Mouse (Mus musculus) MEL (cell line): ENCODE results near the gene Gtf2ird1. TPM values are rescaled to one million over a fixed set of nuclear protein-coding genes. Genes with fewer than 3 reads are reported as not detected.

Experiments used
- DNase-seq: peaks from one replicate; pipeline ENCODE4 v3.0.0; 2011; ENCODE audit warnings: low read depth, low spot score
- H3K27ac ChIP-seq: 2 replicates; pipeline ENCODE4 v1.5.1; 2012; ENCODE audit warnings: low read depth, mild to moderate bottlenecking, control low read depth, low read length, moderate library complexity; ENCODE audit not compliant: control insufficient read depth
- H3K27me3 ChIP-seq, 2 experiments: fragments of 150-350 bp in 1 of 2; sonication (generic) in 1 of 2; 2 replicates each; pipeline ENCODE4 v1.6.1; 2012; ENCODE audit warnings: low read length in 2 of 2, mild to moderate bottlenecking in 2 of 2, improper control_type of control experiment in 1 of 2, moderate library complexity in 1 of 2; ENCODE audit not compliant: insufficient read depth in 2 of 2, control insufficient read depth in 1 of 2
- H3K36me3 ChIP-seq, 2 experiments: 2 replicates each; pipeline ENCODE4 v1.6.1; 2012 to 2014; ENCODE audit warnings: low read length in 2 of 2, improper control_type of control experiment in 1 of 2, inconsistent platforms in 1 of 2, mild to moderate bottlenecking in 1 of 2; ENCODE audit not compliant: insufficient read depth in 2 of 2, control insufficient read depth in 1 of 2
- H3K4me1 ChIP-seq, 2 experiments: fragments of 150-350 bp in 1 of 2; sonication (generic) in 1 of 2; 2 replicates each; pipeline ENCODE4 v1.6.1; 2012; ENCODE audit warnings: low read length in 2 of 2, improper control_type of control experiment in 1 of 2, mild to moderate bottlenecking in 1 of 2; ENCODE audit not compliant: insufficient read depth in 2 of 2, control insufficient read depth in 1 of 2
- H3K4me3 ChIP-seq, 2 experiments: fragments of 150-350 bp in 1 of 2; sonication (generic) in 1 of 2; 2 replicates each; pipeline ENCODE4 v1.5.1; 2012; ENCODE audit warnings: low read depth in 2 of 2, low read length in 2 of 2, mild to moderate bottlenecking in 2 of 2, moderate library complexity in 2 of 2, control low read depth in 1 of 2, improper control_type of control experiment in 1 of 2; ENCODE audit not compliant: control insufficient read depth in 1 of 2, insufficient read depth in 1 of 2
- H3K79me2 ChIP-seq: 2 replicates; pipeline ENCODE4 v1.6.1; 2012; ENCODE audit warnings: mild to moderate bottlenecking, low read length, moderate library complexity; ENCODE audit not compliant: control insufficient read depth, poor library complexity, insufficient read depth
- H3K9ac ChIP-seq: 2 replicates; pipeline ENCODE4 v1.6.1; 2012; ENCODE audit warnings: low read depth, mild to moderate bottlenecking, control low read depth, low read length, moderate library complexity; ENCODE audit not compliant: control insufficient read depth, poor library complexity, severe bottlenecking
- H3K9me3 ChIP-seq: fragments of 150-350 bp; sonication (generic); replicated peaks from 2 replicates; pipeline ENCODE4 v1.6.1; 2012; ENCODE audit warnings: mild to moderate bottlenecking, low read length, improper control_type of control experiment, moderate library complexity; ENCODE audit not compliant: insufficient read depth
- CHD1 ChIP-seq: IDR thresholded peaks from 2 replicates; pipeline ENCODE4 v1.6.1; 2012; ENCODE audit warnings: low read depth, mild to moderate bottlenecking, inconsistent platforms, low read length, improper control_type of control experiment
- CHD2 ChIP-seq: IDR thresholded peaks from 2 replicates; pipeline ENCODE4 v1.6.1; 2011; ENCODE audit warnings: low read length, improper control_type of control experiment
- CTCF ChIP-seq, 3 experiments: IDR thresholded peaks in 2 of 3; conservative IDR thresholded peaks in 1 of 3; 2 replicates each; pipeline ENCODE4 v1.5.1; 2011 to 2012; ENCODE audit warnings: low read length in 3 of 3, low read depth in 2 of 3, mild to moderate bottlenecking in 2 of 3, improper control_type of control experiment in 1 of 3, inconsistent platforms in 1 of 3, mixed read lengths in 1 of 3, moderate library complexity in 1 of 3; ENCODE audit not compliant: control insufficient read depth in 1 of 3, insufficient read depth in 1 of 3, poor library complexity in 1 of 3, severe bottlenecking in 1 of 3
- E2F4 ChIP-seq: IDR thresholded peaks from 2 replicates; pipeline ENCODE4 v1.6.1; 2011; ENCODE audit warnings: low read depth, low read length, improper control_type of control experiment, borderline replicate concordance
- ELF1 ChIP-seq: IDR thresholded peaks from 2 replicates; pipeline ENCODE4 v1.6.1; 2014; ENCODE audit warnings: low read depth, mild to moderate bottlenecking, inconsistent platforms, low read length, improper control_type of control experiment, moderate library complexity
- EP300 ChIP-seq, 2 experiments: IDR thresholded peaks; 2 replicates each; pipeline ENCODE4 v1.6.1; 2011; ENCODE audit warnings: improper control_type of control experiment in 2 of 2, low read length in 2 of 2, low read depth in 1 of 2, mild to moderate bottlenecking in 1 of 2
- GABPA ChIP-seq: IDR thresholded peaks from 2 replicates; pipeline ENCODE4 v1.6.1; 2012; ENCODE audit warnings: low read depth, mild to moderate bottlenecking, inconsistent platforms, low read length, improper control_type of control experiment, moderate library complexity
- GATA1 ChIP-seq: IDR thresholded peaks from 2 replicates; pipeline ENCODE4 v1.6.1; 2011; ENCODE audit warnings: low read depth, low read length, improper control_type of control experiment
- MAFK ChIP-seq: IDR thresholded peaks from 2 replicates; pipeline ENCODE4 v1.6.1; 2011; ENCODE audit warnings: low read depth, mild to moderate bottlenecking, low read length, improper control_type of control experiment, borderline replicate concordance
- MAZ ChIP-seq: IDR thresholded peaks from 2 replicates; pipeline ENCODE4 v1.6.1; 2012; ENCODE audit warnings: low read depth, mild to moderate bottlenecking, inconsistent platforms, low read length, improper control_type of control experiment
- MEF2A ChIP-seq: IDR thresholded peaks from 2 replicates; pipeline ENCODE4 v1.6.1; 2014; ENCODE audit warnings: low read depth, mild to moderate bottlenecking, inconsistent platforms, low read length, improper control_type of control experiment; ENCODE audit not compliant: poor library complexity, insufficient replicate concordance, severe bottlenecking; ENCODE audit errors: extremely low read depth
- MYB ChIP-seq: IDR thresholded peaks from 2 replicates; pipeline ENCODE4 v1.6.1; 2011; ENCODE audit warnings: mild to moderate bottlenecking, low read depth, low read length, improper control_type of control experiment
- POLR2AphosphoS5 ChIP-seq: IDR thresholded peaks from 2 replicates; pipeline ENCODE4 v1.6.1; 2012; ENCODE audit warnings: low read depth, borderline replicate concordance, mild to moderate bottlenecking, inconsistent platforms, low read length, moderate library complexity, mixed read lengths
- RAD21 ChIP-seq: IDR thresholded peaks from 2 replicates; pipeline ENCODE4 v1.6.1; 2011; ENCODE audit warnings: mild to moderate bottlenecking, low read depth, low read length, improper control_type of control experiment
- RCOR1 ChIP-seq: IDR thresholded peaks from 2 replicates; pipeline ENCODE4 v1.6.1; 2012; ENCODE audit warnings: low read depth, mild to moderate bottlenecking, inconsistent platforms, low read length, improper control_type of control experiment
- TAL1 ChIP-seq: IDR thresholded peaks from 2 replicates; pipeline ENCODE4 v1.6.1; 2012; ENCODE audit warnings: mild to moderate bottlenecking, inconsistent platforms, low read length, moderate library complexity, mixed read lengths
- USF1 ChIP-seq: IDR thresholded peaks from 2 replicates; pipeline ENCODE4 v1.6.1; 2014; ENCODE audit warnings: low read depth, mild to moderate bottlenecking, inconsistent platforms, low read length, improper control_type of control experiment, moderate library complexity
- USF2 ChIP-seq, 2 experiments: IDR thresholded peaks; 2 replicates each; pipeline ENCODE4 v1.6.1; 2011 to 2012; ENCODE audit warnings: improper control_type of control experiment in 2 of 2, low read length in 2 of 2, borderline replicate concordance in 1 of 2, inconsistent platforms in 1 of 2, low read depth in 1 of 2, mild to moderate bottlenecking in 1 of 2; ENCODE audit not compliant: insufficient read depth in 1 of 2
- ZNF384 ChIP-seq: IDR thresholded peaks from 2 replicates; pipeline ENCODE4 v1.6.1; 2012; ENCODE audit warnings: low read depth, mild to moderate bottlenecking, inconsistent platforms, low read length, improper control_type of control experiment
- polyA plus RNA-seq, 2 experiments: library from polyadenylated mRNA; stranded (reverse) in 1 of 2; unstranded in 1 of 2; fragments of >175 nt in 1 of 2; fragments of >200 nt in 1 of 2; gene quantifications; 2 replicates each; pipeline versions ENCODE4 v1.2.1 to v1.2.4; 2012; ENCODE audit warnings: low replicate concordance in 2 of 2, low read depth in 1 of 2; ENCODE audit not compliant: insufficient read length in 2 of 2, insufficient read depth in 1 of 2, missing spikeins in 1 of 2
- total RNA-seq: library from RNA; depleted of rRNA; stranded (reverse); fragments of 300-350 nt; gene quantifications from 2 replicates; pipeline ENCODE4 v1.2.3, GENCODE M21; 2012

Gene Gtf2ird1
- total and polyA plus RNA-seq, 3 experiments: 15.2 to 54.7 TPM; not detected in 1

GRCm38 (mm10) chr5:134459096-134459495 lies 2.6 kb upstream of the Gtf2ird1 start:
- no peak overlapping the region for H3K9ac ChIP-seq

DNA sequence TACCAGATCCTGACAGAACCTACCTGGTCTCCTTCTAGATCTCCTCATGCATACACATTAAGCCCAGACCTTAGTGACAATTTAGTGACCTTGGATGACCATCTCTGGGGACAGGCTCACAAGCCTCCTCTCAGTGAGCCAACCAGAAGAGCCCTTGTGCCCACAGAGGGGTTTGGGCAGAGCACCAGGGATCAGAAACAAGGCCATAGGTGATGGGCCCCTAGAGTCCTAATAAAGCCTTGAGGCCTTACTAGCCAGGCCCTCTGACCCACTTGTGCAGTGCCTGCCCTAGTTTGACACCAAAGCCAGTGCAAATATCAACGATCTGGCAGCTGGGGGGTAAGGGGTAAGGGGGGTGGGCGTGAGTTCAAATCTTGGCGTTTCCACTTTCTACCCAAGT lies 1.9 kb upstream of the Gtf2ird1 start:
- Histone ChIP-seq H3K9me3 (no peaks in the 10 kb centered on the region), H3K4me3 (no peak overlapping the region), H3K36me3 (peaks cover 0 to 6% of the 10 kb centered on the region in 2 experiments; a peak in 2 of 4 replicates), H3K4me1 (peaks cover 0 to 26% of the 10 kb centered on the region in 2 experiments; a peak in 2 of 4 replicates), H3K27me3 (no peaks in the 10 kb centered on the region), H3K27ac (no peak overlapping the region), H3K79me2 (peaks cover 15% of the 10 kb centered on the region), H3K9ac (no peak overlapping the region)
- DNase-seq: no peak
- TF ChIP-seq CHD1 (no peak), E2F4 (no peak), USF1 (no peak)

More at GRCm38 (mm10) chr5:134459096-134459495, 2.6 kb upstream of the Gtf2ird1 start:
- no peak for DNase-seq
- no peaks in the 10 kb centered on the region for H3K27me3 ChIP-seq
- TF ChIP-seq MYB (no peak), USF2 (IDR thresholded peaks at IDR 0.05; ENCODE audit: borderline replicate concordance in 1 of 2, insufficient read depth in 1 of 2, low read depth in 1 of 2, low read length in 2 of 2) (no peak), RCOR1 (no peak), EP300 (IDR thresholded peaks at IDR 0.05; ENCODE audit: low read depth in 1 of 2, low read length in 2 of 2) (no peak), ZNF384 (no peak), ELF1 (no peak), CHD2 (no peak), TAL1 (no peak), MAZ (no peak), GABPA (no peak), CHD1 (no peak), GATA1 (no peak)
- TF ChIP-seq, all 39 proteins: peak for 0
- Histone ChIP-seq H3K79me2 (peaks cover 15% of the 10 kb centered on the region), H3K4me1 (peaks cover 0 to 26% of the 10 kb centered on the region in 2 experiments; a peak in 2 of 4 replicates), H3K4me3 (no peak overlapping the region), H3K36me3 (peaks cover 0 to 6% of the 10 kb centered on the region in 2 experiments; a peak in 2 of 4 replicates), H3K9me3 (no peaks in the 10 kb centered on the region), H3K27ac (no peak overlapping the region)

DNA sequence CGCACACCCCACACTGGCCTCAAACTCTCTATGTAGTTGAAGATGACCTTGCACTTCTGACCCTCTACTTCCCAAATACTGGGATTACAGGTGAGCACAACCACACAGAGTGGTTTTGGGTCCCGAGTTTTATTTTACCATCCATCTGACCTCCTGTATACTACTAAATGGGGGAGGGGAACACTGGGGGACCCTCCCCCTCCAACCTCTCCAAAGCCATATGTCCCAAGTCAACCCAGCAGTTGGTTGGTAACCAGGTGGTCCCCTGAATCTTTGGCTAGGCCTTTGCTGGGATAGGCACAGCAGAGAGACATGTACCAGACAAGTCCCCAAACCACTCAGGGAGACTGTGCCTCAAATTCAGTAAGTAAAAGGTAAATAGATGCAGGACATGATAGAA lies 855 bp upstream of the Gtf2ird1 start:
- TF ChIP-seq MAFK: no peak
- no peak for TF ChIP-seq CTCF (IDR thresholded peaks at IDR 0.05 in 2 of 3, conservative IDR thresholded peaks at IDR 0.05 in 1 of 3; ENCODE audit: control insufficient read depth in 1 of 3, insufficient read depth in 1 of 3, low read depth in 2 of 3, low read length in 3 of 3, poor library complexity in 1 of 3, severe bottlenecking in 1 of 3)
- TF ChIP-seq USF1: no peak
- TF ChIP-seq POLR2AphosphoS5: no peak
- TF ChIP-seq MEF2A: no peak
- no peak for TF ChIP-seq GABPA
- TF ChIP-seq MAZ: no peak
- TF ChIP-seq RAD21: no peak
- no peak for TF ChIP-seq E2F4
- no peak for TF ChIP-seq EP300 (IDR thresholded peaks at IDR 0.05; ENCODE audit: low read depth in 1 of 2, low read length in 2 of 2)
- TF ChIP-seq, all 39 proteins: peak for 0
- no peak overlapping the region for H3K4me3 ChIP-seq
- DNase-seq: no peak
- no peaks in the 10 kb centered on the region for H3K27me3 ChIP-seq
- peaks cover 15% of the 10 kb centered on the region for H3K79me2 ChIP-seq
- no peak overlapping the region for H3K27ac ChIP-seq
- no peak overlapping the region for H3K9ac ChIP-seq
- H3K4me1 ChIP-seq: peaks cover 0 to 26% of the 10 kb centered on the region in 2 experiments; a peak in 2 of 4 replicates
- peaks cover 0 to 6% of the 10 kb centered on the region in 2 experiments; a peak in 2 of 4 replicates for H3K36me3 ChIP-seq
- H3K9me3 ChIP-seq: no peaks in the 10 kb centered on the region
